Mouse (Mus musculus): ENCODE measurements around the gene Akr1a1. TPM values are rescaled to one million over a fixed set of nuclear protein-coding genes. Genes with fewer than 3 reads are reported as not detected.

The Akr1a1 gene
- polyA plus RNA-seq (2015; fragmentation: Nextera tagmentation; extraction: Ambion mirVana): 755 and 765 TPM in 2 replicates

DNA sequence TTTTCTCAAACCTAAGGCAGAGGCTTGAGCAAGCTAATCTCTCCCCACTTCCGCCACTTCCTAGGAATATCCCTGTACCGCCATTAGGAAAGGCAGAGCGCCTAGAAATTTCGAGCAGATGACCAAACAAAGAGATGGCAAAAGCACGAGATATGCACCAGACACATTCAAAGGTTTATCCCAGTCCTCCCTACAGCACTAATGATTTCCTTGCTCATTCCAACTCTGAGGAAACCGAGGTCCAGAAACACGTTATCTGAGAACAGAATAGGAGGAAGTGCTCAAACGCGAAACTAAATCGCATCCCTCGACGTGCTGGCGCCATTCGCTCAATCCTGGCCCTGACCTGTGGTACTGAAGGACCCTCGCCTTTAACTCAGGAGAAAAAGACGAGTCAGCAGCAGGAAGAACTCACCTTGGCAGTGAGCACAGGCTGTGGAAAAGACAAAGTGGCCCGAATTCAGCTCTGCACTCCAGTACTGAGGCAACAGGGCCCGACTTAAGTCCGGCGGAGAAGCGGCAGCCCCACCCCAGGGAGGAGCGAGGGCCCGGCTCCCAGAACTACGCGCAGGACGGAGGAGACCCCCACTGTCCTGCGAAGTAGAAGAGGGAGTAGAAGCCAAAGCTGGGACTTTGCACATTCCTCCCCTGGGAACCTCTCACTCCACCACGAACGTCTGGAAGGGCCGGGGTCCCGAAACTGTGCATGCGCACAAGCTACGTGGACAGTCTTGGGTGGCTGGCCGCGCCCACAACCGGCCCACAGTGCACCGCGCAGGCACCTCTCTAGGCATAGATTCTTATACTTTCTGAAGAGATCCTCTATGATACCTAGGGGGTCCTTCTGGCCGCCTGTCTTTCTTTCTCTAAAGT, at the start of gene Akr1a1:
Gene Akr1a1 (minus strand): TSS at position 757 of the 873 bp plus-strand sequence.
- Histone ChIP-seq H3K9me3 (ENCODE audit: control insufficient read depth, low read length) (no peaks in the 10 kb centered on the region), H3K36me3 (ENCODE audit: control insufficient read depth, insufficient read depth, low read length) (0 out of 2 replicates have a peak, but pooled peaks cover 4% of the 10 kb centered on the region), H3K27ac (replicated peaks) (peak within 1 kb of the TSS; percentile 97), H3K4me2 (replicated peaks; ENCODE audit: low read depth) (peak within 1 kb of the TSS; percentile 69), H3K27me3 (ENCODE audit: control insufficient read depth, insufficient read depth, low read length) (no peaks in the 10 kb centered on the region), H3K9ac (ENCODE audit: low read length) (peak within 1 kb of the TSS; percentile 91), H3K4me1 (replicated peaks; ENCODE audit: control insufficient read depth, insufficient read depth) (no peaks in the 10 kb centered on the region), H3K4me3 (ENCODE audit: low read depth, low read length) (peak within 1 kb of the TSS; percentile 82)
- TF ChIP-seq CTCF (IDR thresholded peaks at IDR 0.05; ENCODE audit: low read depth) (peak; percentile 31; the same call in 1 of the 2 replicates), EP300 (optimal IDR thresholded peaks at IDR 0.05) (peak; percentile 59)
- peak; percentile 93 for DNase-seq (ENCODE audit: low spot score)
- ATAC-seq (ENCODE audit: low FRiP score, low TSS enrichment): peak; percentile 95
- under 1% methylated on average over 39 of the region's 39 CpGs for WGBS

GRCm38 (mm10) chr4:116700964-116701363, 49.5 kb upstream of the Akr1a1 start:
- no peak overlapping the region for H3K9ac ChIP-seq (ENCODE audit: low read length)
- H3K4me2 ChIP-seq (replicated peaks; ENCODE audit: low read depth): no peak overlapping the region
- H3K4me3 ChIP-seq (ENCODE audit: low read depth, low read length): no peak overlapping the region
- ATAC-seq (ENCODE audit: low FRiP score, low TSS enrichment) (0 out of 2 replicates have a peak, but pooled peaks have one; percentile 19), DNase-seq (ENCODE audit: low spot score) (no peak)
- 83% methylated on average over 1 of the region's 1 CpGs for WGBS
- TF ChIP-seq CTCF (IDR thresholded peaks at IDR 0.05; ENCODE audit: low read depth) (no peak), EP300 (optimal IDR thresholded peaks at IDR 0.05) (no peak)
- no peak overlapping the region for H3K27ac ChIP-seq (replicated peaks)
- no peaks in the 10 kb centered on the region for H3K27me3 ChIP-seq (ENCODE audit: control insufficient read depth, insufficient read depth, low read length)
- peaks cover 10% of the 10 kb centered on the region; the same call in 1 of the 2 replicates for H3K36me3 ChIP-seq (ENCODE audit: control insufficient read depth, insufficient read depth, low read length)
- no peaks in the 10 kb centered on the region for H3K4me1 ChIP-seq (replicated peaks; ENCODE audit: control insufficient read depth, insufficient read depth)
- H3K9me3 ChIP-seq (ENCODE audit: control insufficient read depth, low read length): no peaks in the 10 kb centered on the region

- no peak for ATAC-seq (ENCODE audit: low FRiP score, low TSS enrichment)
- Histone ChIP-seq H3K9me3 (ENCODE audit: control insufficient read depth, low read length) (no peaks in the 10 kb centered on the region), H3K36me3 (ENCODE audit: control insufficient read depth, insufficient read depth, low read length) (peaks cover 22% of the 10 kb centered on the region), H3K9ac (ENCODE audit: low read length) (no peak overlapping the region), H3K27ac (replicated peaks) (no peak overlapping the region), H3K4me1 (replicated peaks; ENCODE audit: control insufficient read depth, insufficient read depth) (no peaks in the 10 kb centered on the region), H3K4me3 (ENCODE audit: low read depth, low read length) (no peak overlapping the region), H3K27me3 (ENCODE audit: control insufficient read depth, insufficient read depth, low read length) (no peaks in the 10 kb centered on the region), H3K4me2 (replicated peaks; ENCODE audit: low read depth) (no peak overlapping the region)
- no peak for TF ChIP-seq EP300 (optimal IDR thresholded peaks at IDR 0.05)
- no peak for TF ChIP-seq CTCF (IDR thresholded peaks at IDR 0.05; ENCODE audit: low read depth)
- WGBS: 55% methylated on average over 2 of the region's 2 CpGs
- DNase-seq (ENCODE audit: low spot score): no peak
Measured at GRCm38 (mm10) chr4:116698693-116699342, 47.3 kb upstream of the Akr1a1 start.

GRCm38 (mm10) chr4:116693785-116694184, 42.3 kb upstream of the Akr1a1 start:
- Histone ChIP-seq H3K4me3 (ENCODE audit: low read depth, low read length) (no peak overlapping the region), H3K9ac (ENCODE audit: low read length) (no peak overlapping the region), H3K36me3 (ENCODE audit: control insufficient read depth, insufficient read depth, low read length) (peaks cover 25% of the 10 kb centered on the region), H3K4me1 (replicated peaks; ENCODE audit: control insufficient read depth, insufficient read depth) (no peaks in the 10 kb centered on the region), H3K27ac (replicated peaks) (no peak overlapping the region), H3K9me3 (ENCODE audit: control insufficient read depth, low read length) (no peaks in the 10 kb centered on the region), H3K27me3 (ENCODE audit: control insufficient read depth, insufficient read depth, low read length) (no peaks in the 10 kb centered on the region), H3K4me2 (replicated peaks; ENCODE audit: low read depth) (no peak overlapping the region)
- no peak for ATAC-seq (ENCODE audit: low FRiP score, low TSS enrichment)
- TF ChIP-seq CTCF (IDR thresholded peaks at IDR 0.05; ENCODE audit: low read depth) (no peak), EP300 (optimal IDR thresholded peaks at IDR 0.05) (no peak)
- WGBS: 78% methylated on average over 2 of the region's 2 CpGs
- DNase-seq (ENCODE audit: low spot score): no peak

GRCm38 (mm10) chr4:116692146-116692545, 40.7 kb upstream of the Akr1a1 start:
- Histone ChIP-seq H3K27ac (replicated peaks) (no peak overlapping the region), H3K36me3 (ENCODE audit: control insufficient read depth, insufficient read depth, low read length) (peaks cover 30% of the 10 kb centered on the region), H3K9ac (ENCODE audit: low read length) (no peak overlapping the region), H3K9me3 (ENCODE audit: control insufficient read depth, low read length) (no peaks in the 10 kb centered on the region), H3K4me2 (replicated peaks; ENCODE audit: low read depth) (no peak overlapping the region), H3K4me1 (replicated peaks; ENCODE audit: control insufficient read depth, insufficient read depth) (no peaks in the 10 kb centered on the region), H3K4me3 (ENCODE audit: low read depth, low read length) (no peak overlapping the region), H3K27me3 (ENCODE audit: control insufficient read depth, insufficient read depth, low read length) (no peaks in the 10 kb centered on the region)
- 89% methylated on average over 2 of the region's 2 CpGs for WGBS
- DNase-seq (ENCODE audit: low spot score) (no peak), ATAC-seq (ENCODE audit: low FRiP score, low TSS enrichment) (no peak)
- no peak for TF ChIP-seq CTCF (IDR thresholded peaks at IDR 0.05; ENCODE audit: low read depth)
- no peak for TF ChIP-seq EP300 (optimal IDR thresholded peaks at IDR 0.05)

Measured in stomach, postnatal 0 days (tissue).